Mouse (Mus musculus) retina, adult 2 months (tissue): Measurements from ENCODE around the gene Dlgap1.

ENCODE experiments used
- DNase-seq: peaks from one replicate; pipeline ENCODE4 v3.0.0-alpha.2; 2012; ENCODE audit warnings: low read depth, low spot score

The Dlgap1 gene

DNA sequence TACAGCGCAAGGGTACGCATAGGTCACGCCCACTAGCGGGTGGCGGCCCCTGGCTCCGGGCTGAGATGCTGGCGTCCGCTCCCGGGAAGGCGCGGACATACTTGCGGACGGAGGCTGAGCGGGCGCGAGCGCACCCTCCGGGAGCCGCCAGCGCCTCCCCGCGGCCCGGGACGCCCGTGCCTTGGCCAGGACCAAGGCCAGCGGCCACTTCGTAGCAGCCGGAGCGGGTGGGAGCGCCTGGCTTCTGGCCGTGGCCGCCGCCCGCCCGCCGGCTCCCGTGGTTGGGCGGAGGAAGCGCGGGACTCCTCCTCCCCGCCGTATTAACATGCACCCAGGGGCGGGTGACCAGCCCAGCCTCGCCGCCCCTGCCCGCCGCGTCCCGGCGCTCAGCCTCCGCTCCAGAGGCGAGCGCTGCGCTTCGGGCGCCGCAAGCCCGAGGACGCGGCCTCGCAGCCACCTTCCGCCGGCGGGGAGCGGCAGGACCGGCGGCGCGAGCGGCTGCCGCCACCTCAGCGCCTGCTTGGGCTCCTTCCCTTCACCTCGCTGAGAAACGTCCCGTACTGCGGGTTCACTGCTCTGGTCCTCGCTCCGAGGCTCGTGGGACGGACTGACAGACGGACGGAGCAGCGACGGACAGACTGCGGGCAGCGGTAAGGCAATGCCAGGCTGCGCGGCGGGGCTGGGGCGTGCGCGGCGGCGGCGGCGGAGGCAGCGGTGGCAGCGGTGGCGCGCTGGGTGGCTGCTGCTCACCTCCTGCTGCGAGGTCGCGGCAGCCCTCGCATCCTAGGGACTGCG is at the start of gene Dlgap1:
Gene Dlgap1, plus strand, starts transcription at position 53 of the 795 bp plus-strand sequence.
- DNase-seq: no peak

DNA sequence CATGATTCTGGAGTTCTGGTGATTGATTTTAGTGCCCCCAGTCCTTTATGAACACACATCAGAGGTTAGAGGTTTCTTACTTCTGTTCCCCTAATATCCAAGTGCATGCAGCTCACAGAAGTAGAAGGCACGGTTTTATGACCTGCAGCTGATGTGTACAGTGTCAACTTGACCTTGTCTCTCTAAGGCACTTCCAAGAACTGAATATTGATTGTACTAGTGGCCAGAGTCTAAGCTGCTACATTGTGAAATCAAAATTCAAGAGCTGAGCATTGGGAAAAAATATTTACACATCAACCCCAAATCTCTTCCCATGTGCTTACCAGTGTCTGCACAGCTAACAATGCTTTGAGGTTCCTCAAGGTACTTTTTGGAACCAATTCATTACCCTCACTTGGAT is 13.9 kb upstream of the Dlgap1 start:
- DNase-seq: no peak

DNA sequence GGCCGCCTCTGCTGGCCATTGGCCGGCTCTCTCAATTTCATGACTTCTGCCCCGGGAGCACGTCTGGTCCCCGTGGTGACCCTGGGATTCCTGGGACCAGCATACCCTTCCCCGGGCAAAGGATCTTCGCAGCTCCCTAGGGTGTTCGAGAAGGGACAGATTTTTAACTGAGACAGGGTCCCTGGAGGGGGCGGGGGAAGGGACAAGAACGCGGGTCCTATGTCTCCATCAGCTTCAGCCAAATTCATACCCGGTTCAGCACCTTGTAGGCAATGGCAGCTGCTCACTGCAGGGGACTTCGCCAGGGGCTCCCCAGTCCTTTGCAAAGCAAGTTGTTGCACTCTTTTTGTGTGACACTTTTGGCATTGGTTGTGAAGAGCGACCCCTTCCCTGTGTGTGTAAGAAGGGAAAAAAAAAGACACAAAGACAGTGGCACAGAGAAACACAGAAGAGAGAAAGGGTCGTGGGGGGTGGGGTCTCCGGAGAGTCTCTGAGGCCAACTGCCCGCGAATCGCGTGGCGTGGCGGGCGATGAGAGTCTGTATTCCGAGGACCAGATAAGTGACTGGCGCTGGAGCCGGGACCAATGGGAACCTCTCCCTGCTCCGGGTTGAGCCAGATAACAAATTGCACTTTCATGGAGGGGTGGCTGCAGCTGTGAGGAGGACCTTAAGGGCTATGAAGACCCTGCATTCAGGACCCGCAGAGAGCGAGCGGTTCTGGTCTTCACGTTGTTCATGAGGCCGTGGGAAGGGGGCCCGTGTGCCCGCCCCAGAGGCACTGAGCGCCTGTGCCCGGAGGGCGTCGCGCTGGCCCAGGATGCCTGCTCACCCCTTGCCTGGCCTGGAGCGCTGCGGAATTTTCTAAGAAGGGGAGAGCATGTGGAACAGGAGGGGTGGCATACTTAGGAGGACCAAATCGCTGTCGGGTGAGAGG is 1.2 kb downstream of the Dlgap1 start:
- no peak for DNase-seq

DNA sequence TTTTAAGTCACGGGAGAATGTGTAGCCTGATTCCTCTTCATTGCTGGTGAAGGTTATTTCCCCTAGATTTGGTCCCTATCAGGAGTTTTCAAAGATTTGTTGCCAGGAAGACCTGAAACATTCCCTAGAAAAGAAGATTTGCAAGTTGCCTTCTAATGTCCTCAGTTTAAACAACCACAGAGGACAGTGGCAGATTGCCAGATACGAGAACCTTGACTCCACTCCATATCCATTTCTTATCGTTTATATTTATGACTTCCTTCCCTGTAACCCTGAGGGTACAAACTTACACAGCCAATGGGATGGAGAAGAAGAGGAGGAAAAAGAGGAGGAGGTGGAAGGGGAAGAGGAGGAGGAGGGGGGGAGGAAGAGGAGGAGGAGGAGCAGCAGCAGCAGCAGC is 4.2 kb downstream of the Dlgap1 start:
- no peak for DNase-seq

DNA sequence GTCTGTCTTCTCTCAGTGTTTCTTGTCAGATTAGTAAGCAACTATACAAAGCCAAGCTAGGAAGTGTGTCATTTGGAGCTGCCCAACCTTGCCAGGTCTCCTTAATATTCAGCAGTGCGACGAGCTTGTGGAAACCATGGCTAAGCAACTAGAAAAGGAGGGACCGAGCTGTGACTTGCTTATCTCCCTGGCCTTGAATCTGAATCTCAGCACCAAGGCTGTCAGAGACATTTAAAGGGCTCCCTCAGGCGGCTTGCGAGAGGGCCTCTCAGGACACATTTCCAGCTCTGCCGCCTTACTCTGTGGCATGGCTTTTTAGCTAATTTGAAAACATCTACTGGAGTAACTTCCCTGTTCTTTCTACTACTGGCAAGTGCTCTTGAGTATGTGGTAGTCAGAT is 5.1 kb downstream of the Dlgap1 start:
- no peak for DNase-seq

DNA sequence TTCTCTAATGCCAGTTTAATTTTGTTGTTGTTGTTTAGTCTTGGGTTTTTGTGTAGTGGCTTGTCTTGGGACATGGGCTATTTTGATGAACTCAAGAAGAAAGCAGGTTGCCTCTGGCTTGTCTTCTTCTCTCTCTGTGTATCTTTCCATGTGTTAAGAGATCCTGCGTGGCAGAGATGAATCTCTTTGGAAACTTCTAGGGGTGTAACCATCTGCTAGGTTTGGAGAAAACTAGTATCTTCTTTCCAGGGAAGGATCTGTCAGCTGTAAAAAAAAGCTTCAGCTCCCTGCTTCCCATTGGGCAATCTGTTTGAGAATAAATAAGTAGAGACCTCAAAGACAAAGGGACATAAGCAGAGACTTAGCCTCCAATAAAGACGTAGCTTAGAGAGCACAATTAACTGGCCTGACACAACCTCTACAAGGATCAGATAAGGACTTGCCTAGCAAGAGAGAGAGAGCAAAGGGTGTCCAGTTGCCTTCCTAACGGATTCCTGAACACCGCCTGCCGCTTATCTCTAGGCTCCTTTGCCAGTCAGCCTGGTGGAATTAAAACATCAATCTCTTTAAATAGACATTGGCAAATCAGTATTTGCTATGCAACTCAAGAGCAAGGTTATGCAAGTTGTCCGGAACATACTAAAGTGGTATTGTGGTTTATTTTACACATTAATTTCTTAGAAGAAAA is 13.5 kb downstream of the Dlgap1 start:
- no peak for DNase-seq

DNA sequence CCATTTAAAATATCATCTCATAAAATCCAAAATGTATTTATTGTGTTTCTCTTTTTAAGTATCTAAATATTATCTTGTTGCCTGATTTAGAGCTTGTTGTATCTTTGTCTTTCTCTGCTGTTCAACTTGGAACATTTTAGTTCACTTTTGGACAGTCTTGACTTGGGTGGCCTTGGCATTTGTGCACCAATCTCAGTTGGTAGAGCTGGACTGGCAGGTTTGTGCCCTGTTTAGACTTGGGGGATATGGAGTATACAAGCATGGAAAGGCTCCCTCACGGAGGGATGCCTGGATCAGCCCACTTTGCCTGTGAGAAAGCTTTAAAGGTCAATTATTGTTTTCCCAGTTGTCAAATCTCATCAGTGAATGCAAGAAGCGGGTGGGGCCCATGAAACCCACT is 27.5 kb downstream of the Dlgap1 start:
- no peak for DNase-seq

DNA sequence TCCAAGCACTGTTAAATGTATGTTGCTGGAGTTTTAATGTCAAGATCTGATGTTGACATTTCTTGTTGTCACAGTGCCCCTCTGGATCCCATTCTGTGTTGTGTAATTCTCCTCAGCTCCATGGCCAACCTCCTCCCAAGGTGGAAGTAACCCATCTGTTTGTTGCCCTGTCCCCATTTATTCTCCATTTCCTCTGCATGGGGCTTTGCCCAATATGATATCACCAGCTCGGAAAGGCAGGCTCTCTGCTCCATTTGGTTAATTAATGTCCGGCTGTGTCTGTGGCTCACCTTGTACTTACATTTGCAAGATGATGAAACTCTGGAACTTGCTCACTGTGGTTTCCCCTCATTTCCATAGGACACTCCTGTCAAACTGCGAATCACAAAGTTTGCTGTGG is 33.2 kb downstream of the Dlgap1 start:
- no peak for DNase-seq

DNA sequence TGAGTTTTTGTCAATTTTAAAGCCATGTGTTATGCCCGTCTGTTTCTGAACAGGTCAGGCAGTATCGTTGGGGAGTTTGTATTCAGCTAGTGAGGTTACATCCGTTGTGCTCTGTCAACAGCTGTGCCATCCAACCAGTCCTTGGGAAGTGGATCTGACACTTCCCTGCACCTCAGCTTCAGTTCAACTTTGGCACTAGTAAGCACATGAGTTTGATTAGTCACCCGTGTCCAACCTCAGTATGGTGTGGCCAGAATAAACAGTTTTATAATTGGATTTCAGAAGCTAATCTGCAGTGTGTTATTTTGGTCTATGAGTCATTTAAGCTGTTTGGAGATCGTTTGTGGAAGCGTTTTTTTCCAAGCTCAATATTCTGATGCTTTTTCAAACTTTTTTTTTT is 35.8 kb downstream of the Dlgap1 start:
- no peak for DNase-seq

DNA sequence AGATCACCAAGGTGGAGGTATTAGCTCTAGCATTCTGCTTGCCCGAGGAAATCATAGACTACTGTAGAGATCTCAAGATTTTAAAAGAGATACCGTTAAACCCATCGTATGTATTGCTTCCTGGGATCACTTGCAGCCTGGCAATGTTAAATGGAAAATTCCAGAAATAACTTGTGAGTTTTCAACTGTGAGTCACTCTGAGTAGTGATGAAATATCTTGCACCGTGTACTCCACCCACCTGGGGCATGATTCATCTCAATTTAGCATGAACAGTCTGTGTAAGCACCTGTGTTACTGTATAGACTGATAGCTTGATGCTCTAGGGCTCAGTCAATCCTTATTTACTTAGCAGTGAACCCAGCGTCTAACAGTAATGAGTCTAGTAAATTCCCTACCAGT is 38.7 kb downstream of the Dlgap1 start:
- no peak for DNase-seq

DNA sequence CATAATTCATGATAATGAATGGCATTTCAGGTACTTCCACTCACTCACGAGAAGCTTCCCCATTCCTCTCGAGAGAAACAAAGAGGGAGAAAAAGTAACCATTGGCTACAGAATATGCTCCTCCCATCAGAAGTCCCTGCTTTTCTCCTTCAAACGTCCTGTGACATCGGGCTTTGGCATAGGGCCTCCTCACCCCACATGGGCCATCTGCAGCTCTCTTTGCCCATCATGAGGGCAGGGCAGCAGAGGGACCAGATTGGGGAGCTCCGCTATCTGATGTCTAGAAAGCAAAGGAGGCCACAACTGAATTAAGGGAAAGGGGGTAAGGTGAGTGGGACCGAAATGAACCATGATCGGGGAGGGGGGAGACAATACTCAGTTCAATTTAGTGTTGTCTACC is 47.6 kb downstream of the Dlgap1 start:
- no peak for DNase-seq

DNA sequence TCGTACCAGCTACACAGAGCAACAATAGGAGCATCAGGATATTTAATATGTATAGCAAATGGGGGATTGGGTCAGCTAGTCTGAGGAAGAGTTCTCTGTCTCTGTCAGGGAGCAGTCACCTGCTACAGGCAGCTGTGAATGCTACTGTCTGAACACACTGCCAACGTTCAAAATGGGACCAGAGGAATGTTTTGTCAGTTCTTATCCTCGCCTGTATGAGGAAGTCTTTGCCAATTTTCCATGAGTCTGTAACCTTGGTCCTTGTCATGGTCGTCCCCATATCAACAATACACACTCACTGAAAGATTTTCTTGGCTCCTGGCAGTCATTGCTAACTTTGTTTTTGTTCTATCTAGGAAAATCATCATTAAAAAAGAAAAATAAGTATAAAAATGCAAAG is 51.5 kb downstream of the Dlgap1 start:
- no peak for DNase-seq

DNA sequence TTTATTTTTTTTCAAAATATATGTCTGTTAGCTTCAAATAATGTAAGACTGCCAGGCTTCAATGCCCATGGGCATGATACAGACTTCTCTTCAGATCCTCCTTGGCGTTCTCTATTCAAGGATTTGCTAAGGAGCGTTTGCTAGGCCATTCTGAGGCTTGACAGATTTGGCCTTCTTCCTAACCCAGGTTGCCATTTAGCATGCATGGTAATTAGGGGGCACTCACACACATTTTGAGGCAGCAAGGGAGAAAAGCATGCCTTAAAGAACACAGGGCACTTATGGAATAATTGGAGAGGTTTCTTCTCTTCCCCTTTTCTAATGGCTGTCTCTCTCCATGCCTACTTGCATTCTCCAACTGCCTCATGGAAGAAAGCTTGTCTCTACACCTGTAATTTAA is 53.7 kb downstream of the Dlgap1 start:
- no peak for DNase-seq

DNA sequence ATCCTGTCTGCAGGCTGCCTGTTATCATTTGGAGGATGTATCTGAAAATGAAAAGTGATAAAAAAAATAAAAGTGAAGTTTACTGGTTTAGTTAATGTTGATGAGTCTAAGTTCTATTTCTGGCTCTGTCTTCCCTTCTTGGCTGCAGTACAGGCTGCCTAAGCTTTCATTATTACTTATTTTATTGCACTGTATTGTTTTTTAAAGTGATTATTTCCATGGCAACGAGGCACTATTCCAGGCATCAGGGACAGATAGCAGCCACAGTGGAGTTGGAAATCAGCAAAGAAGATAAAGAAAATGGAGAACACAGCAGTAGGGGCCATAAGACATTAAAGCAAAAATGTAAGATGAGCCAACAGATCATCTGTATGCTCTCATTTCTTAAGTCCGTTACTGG is 66.0 kb downstream of the Dlgap1 start:
- no peak for DNase-seq

DNA sequence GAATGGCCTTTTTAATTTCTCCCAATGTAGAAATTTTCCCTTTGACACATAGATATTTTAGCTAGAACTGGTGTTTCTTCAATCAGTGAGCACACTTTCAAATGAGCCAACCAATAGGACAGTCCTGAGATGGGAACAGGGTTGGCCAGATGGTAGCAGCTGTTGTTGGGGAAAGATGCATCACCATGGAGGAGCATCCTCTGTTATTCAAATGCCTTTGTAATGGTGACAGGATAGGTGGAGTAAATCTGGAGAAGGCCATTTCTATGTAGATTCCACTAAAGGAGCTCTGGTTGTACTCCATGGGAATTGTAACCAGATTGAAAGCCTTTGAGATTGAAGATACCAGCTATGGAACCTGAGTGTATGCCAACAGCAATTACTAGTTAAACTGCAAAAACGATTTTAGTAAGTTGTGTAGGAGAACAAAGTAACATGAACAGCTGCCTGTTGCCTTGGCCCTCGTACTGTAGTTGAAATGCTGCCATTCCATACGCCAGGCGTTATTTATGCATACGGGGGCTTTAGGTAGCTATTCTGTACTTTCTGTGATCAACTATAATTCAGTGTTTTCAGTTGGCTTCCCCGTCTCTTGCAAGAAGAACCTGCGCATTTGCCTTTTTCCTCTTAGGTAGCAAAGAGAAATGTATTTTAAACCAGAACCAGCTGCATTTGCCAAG is 72.0 kb downstream of the Dlgap1 start:
- no peak for DNase-seq

DNA sequence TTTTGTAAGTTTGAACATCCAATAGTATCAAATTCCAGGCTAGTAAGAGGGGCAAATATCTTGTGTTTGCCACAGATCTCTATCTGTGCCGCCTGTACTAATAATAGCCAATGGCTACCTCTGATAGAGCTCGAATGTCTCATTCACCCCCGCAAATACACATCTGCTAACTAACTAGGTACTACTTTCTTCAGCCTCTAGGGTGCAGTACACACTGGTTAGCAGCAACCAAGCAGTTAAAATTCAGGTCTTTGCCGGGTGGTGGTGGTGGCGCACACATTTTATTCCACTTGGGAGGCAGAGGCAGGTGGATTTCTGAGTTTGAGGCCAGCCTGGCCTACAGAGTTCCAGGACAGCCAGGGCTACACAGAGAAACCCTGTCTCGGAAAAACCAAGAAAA is 99.4 kb downstream of the Dlgap1 start:
- no peak for DNase-seq

DNA sequence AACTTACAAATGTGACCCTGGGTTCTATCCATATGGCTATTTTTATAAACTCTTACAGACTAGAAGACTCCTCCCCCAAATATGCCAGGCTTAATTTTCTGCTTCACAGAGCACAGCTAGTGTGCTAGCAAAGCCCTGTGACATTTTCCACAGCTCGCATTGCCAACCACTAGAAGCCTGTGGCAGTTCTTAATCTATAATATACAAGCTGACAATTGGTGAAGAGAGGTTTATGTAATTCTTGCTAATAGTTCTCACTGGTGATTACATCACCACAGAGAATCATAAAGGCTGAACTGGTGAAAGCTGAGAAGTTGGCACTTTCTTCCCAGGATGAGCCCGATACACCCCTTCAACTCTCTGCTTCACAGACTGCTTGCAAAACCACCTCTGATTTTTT is 103.2 kb downstream of the Dlgap1 start:
- DNase-seq: peak; percentile 11

DNA sequence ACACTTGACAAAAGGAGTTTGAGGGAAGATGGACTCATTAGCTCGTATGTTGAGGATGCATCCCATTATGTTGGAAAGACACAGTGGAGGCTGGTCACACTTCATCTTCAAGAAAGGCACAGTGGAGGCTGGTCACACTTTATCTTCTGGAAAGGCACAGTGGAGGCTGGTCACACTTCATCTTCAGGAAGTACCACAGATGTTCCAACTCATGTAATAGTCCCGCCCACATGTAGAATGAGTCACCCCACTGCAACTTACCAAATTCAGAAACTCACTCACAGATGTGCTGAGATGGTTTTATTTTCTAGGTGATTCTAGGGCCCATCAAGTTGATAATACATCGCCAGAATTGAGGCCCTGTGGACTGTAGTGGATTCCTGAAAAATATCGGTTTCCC is 119.3 kb downstream of the Dlgap1 start:
- DNase-seq: no peak

DNA sequence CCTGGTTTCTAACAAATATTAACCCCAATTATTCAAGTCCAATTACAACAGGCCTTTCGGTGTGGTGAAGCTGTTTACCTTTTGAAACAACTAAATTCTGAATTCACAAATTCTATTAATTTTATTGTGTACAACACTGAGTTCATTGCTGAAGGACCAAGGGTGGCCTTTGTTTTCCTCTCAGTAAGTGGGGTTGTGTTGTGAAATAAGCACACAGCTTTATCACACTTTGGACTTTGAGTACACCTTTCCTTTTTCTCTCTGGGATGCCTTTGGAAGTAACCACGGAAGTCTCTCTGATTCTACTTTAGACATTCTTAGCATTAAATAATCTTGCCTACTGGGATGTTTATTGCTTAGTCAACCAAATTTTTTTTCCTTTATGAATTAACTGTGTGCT is 121.9 kb downstream of the Dlgap1 start:
- no peak for DNase-seq

DNA sequence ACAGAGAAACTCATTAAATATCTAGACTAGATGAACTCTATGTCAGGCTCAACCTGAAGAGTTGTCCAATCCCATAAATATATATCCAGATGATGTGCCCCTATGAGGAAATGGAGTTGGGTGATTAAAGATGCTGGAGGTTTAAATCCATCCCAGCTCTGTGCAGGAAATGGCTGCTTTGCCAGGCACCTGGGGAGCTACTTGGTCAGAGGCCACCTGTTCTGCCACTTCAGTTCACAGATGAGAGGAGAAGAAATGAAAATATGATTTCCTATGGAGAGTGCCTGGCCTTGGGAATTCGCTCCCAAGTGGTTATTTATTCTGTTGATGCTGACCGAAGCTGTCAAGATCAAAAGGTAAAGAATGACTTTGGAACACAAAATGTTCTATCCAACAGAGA is 160.3 kb downstream of the Dlgap1 start:
- no peak for DNase-seq

DNA sequence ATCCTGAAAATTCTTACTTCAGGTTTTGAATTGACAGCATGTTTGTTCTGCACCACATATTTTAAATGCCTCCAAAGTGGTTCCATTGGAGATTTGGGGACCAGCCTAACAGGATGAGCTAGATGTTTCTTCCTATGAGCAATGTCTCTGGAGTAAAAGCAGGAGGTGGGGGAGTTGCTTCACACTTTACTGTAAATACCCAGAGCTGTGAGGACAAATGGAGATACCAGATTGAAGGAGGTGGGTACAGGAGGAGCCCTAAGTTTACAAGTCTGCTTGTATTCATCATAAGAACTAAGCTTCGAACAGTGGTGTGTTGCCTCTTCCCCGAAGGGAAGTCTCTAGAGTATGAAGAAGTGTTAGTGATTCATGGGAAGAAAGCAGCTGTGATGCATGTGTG is 201.0 kb downstream of the Dlgap1 start:
- no peak for DNase-seq
